Mouse (Mus musculus) ES-Bruce4 (cell line): Measurements from ENCODE around the gene Gimap4. TPM values are rescaled to one million over a fixed set of nuclear protein-coding genes. Genes with fewer than 3 reads are reported as not detected.

Source experiments
- H3K27ac ChIP-seq: 2 replicates; pipeline ENCODE4 v1.5.1; 2012; ENCODE audit warnings: low read length, inconsistent platforms; ENCODE audit not compliant: insufficient read depth
- H3K27me3 ChIP-seq: 2 replicates; pipeline ENCODE4 v1.6.1; 2012; ENCODE audit warnings: mild to moderate bottlenecking, low read length, inconsistent platforms; ENCODE audit not compliant: control insufficient read depth, poor library complexity, insufficient read depth, severe bottlenecking
- H3K36me3 ChIP-seq: 2 replicates; pipeline ENCODE4 v1.6.1; 2012; ENCODE audit warnings: inconsistent platforms, mild to moderate bottlenecking, low read length, moderate library complexity; ENCODE audit not compliant: control insufficient read depth, poor library complexity, insufficient read depth, severe bottlenecking
- H3K4me1 ChIP-seq: one replicate; pipeline ENCODE4 v1.8.1; 2011; ENCODE audit warnings: low read length; ENCODE audit not compliant: control insufficient read depth, insufficient read depth
- H3K4me3 ChIP-seq: 2 replicates; pipeline ENCODE4 v1.5.1; 2011; ENCODE audit warnings: low read depth, mild to moderate bottlenecking, low read length
- H3K9ac ChIP-seq: 2 replicates; pipeline ENCODE4 v1.6.1; 2012; ENCODE audit warnings: low read depth, mild to moderate bottlenecking, inconsistent platforms; ENCODE audit not compliant: poor library complexity, severe bottlenecking
- H3K9me3 ChIP-seq: replicated peaks from 2 replicates; pipeline ENCODE4 v1.6.1; 2012; ENCODE audit warnings: mild to moderate bottlenecking, low read length, inconsistent platforms; ENCODE audit not compliant: control insufficient read depth, poor library complexity, insufficient read depth, severe bottlenecking
- CTCF ChIP-seq: IDR thresholded peaks from one replicate; pipeline ENCODE4 v1.8.1; 2011; ENCODE audit warnings: low read depth, low read length
- EP300 ChIP-seq: IDR thresholded peaks from 2 replicates; pipeline ENCODE4 v1.6.1; 2011; ENCODE audit warnings: low read depth, low read length; ENCODE audit not compliant: insufficient read depth
- POLR2A ChIP-seq: IDR thresholded peaks from one replicate; pipeline ENCODE4 v1.8.1; 2011; ENCODE audit warnings: low read length; ENCODE audit not compliant: insufficient read depth
- polyA plus RNA-seq: library from polyadenylated mRNA; stranded (reverse); fragments of >200 nt; gene quantifications from 2 replicates; pipeline ENCODE4 v1.2.4, GENCODE M21; 2011; ENCODE audit warnings: low read depth; ENCODE audit not compliant: missing spikeins, insufficient read depth, insufficient read length

Gene Gimap4
- polyA plus RNA-seq, 1 experiment = not detected

- Histone ChIP-seq H3K27ac (no peak overlapping the region), H3K36me3 (no peaks in the 10 kb centered on the region), H3K9ac (no peak overlapping the region), H3K27me3 (no peaks in the 10 kb centered on the region), H3K9me3 (no peaks in the 10 kb centered on the region), H3K4me3 (no peak overlapping the region), H3K4me1 (no peaks in the 10 kb centered on the region)
- TF ChIP-seq POLR2A (no peak), EP300 (no peak), CTCF (no peak)
Observed at GRCm38 (mm10) chr6:48684806-48685205, 457 bp downstream of the Gimap4 start.

GRCm38 (mm10) chr6:48685251-48685650 lies 902 bp downstream of the Gimap4 start:
- Histone ChIP-seq H3K9ac (no peak overlapping the region), H3K27me3 (no peaks in the 10 kb centered on the region), H3K4me1 (no peaks in the 10 kb centered on the region), H3K9me3 (no peaks in the 10 kb centered on the region), H3K27ac (no peak overlapping the region), H3K4me3 (no peak overlapping the region), H3K36me3 (no peaks in the 10 kb centered on the region)
- no peak for TF ChIP-seq EP300
- no peak for TF ChIP-seq POLR2A

- no peaks in the 10 kb centered on the region for H3K9me3 ChIP-seq
- TF ChIP-seq CTCF = no peak
- TF ChIP-seq POLR2A = no peak
- TF ChIP-seq EP300 = no peak
- no peak overlapping the region for H3K4me3 ChIP-seq
- no peaks in the 10 kb centered on the region for H3K27me3 ChIP-seq
- H3K27ac ChIP-seq = no peak overlapping the region
- no peaks in the 10 kb centered on the region for H3K36me3 ChIP-seq
- no peak overlapping the region for H3K9ac ChIP-seq
- no peaks in the 10 kb centered on the region for H3K4me1 ChIP-seq
Observed at GRCm38 (mm10) chr6:48685694-48686665, 1.6 kb downstream of the Gimap4 start.

- H3K27ac ChIP-seq = no peak overlapping the region
- TF ChIP-seq EP300 (no peak), POLR2A (no peak), CTCF (no peak)
- H3K4me1 ChIP-seq = no peaks in the 10 kb centered on the region
- no peaks in the 10 kb centered on the region; the same call in 1 of the 2 replicates for H3K27me3 ChIP-seq
- no peak overlapping the region for H3K9ac ChIP-seq
- no peaks in the 10 kb centered on the region for H3K36me3 ChIP-seq
- H3K9me3 ChIP-seq = no peaks in the 10 kb centered on the region
- no peak overlapping the region for H3K4me3 ChIP-seq
Observed at GRCm38 (mm10) chr6:48687077-48687476, 2.7 kb downstream of the Gimap4 start.

- Histone ChIP-seq H3K4me1 (no peaks in the 10 kb centered on the region), H3K9me3 (no peaks in the 10 kb centered on the region), H3K27me3 (no peaks in the 10 kb centered on the region; the same call in 1 of the 2 replicates), H3K4me3 (no peak overlapping the region), H3K9ac (no peak overlapping the region), H3K27ac (no peak overlapping the region), H3K36me3 (no peaks in the 10 kb centered on the region)
- no peak for TF ChIP-seq CTCF
- no peak for TF ChIP-seq POLR2A
- no peak for TF ChIP-seq EP300
Observed at GRCm38 (mm10) chr6:48689320-48689719, 5.0 kb downstream of the Gimap4 start.

GRCm38 (mm10) chr6:48692962-48693361 lies 8.6 kb downstream of the Gimap4 start:
- no peak overlapping the region for H3K27ac ChIP-seq
- H3K4me1 ChIP-seq = no peaks in the 10 kb centered on the region
- no peaks in the 10 kb centered on the region; the same call in 1 of the 2 replicates for H3K27me3 ChIP-seq
- TF ChIP-seq EP300 = no peak
- TF ChIP-seq CTCF = no peak
- TF ChIP-seq POLR2A = no peak
- H3K36me3 ChIP-seq = no peaks in the 10 kb centered on the region
- H3K9ac ChIP-seq = no peak overlapping the region
- no peaks in the 10 kb centered on the region for H3K9me3 ChIP-seq
- H3K4me3 ChIP-seq = no peak overlapping the region
